Mouse (Mus musculus) liver, embryonic 15.5 days (tissue): ENCODE measurements at regions not wholly inside any gene's neighbourhood (a gene's known extent, or its start where the extent isn't known, plus 50 kb on each side); places are given as distances from the start of the nearest gene placed in this dataset.
"Not testable (repeated sequence)": the region's sequence is repeated elsewhere in the genome, so short reads cannot be mapped to it uniquely, and the experiment has no call there.

Experiments used
- ATAC-seq: fragments of 200-750 bp; cut with Nextera tagmentation; 2 replicates; pipeline ENCODE4 v1.8.0; 2017; ENCODE audit warnings: moderate number of reproducible peaks, mild to moderate bottlenecking, moderate library complexity; ENCODE audit not compliant: insufficient read depth
- H3K27ac ChIP-seq: fragments of 300-500 bp; sonication (generic); replicated peaks from 2 replicates; pipeline ENCODE4 v1.5.1; 2015; ENCODE audit warnings: mild to moderate bottlenecking, inconsistent platforms
- H3K27me3 ChIP-seq: fragments of 300-500 bp; sonication (generic); 2 replicates; pipeline ENCODE4 v1.6.1; 2015; ENCODE audit warnings: mild to moderate bottlenecking, inconsistent platforms
- H3K36me3 ChIP-seq: fragments of 300-500 bp; sonication (generic); replicated peaks from 2 replicates; pipeline ENCODE4 v1.6.1; 2015; ENCODE audit warnings: moderate library complexity, mild to moderate bottlenecking, inconsistent platforms
- H3K4me1 ChIP-seq: fragments of 300-500 bp; sonication (generic); replicated peaks from 2 replicates; pipeline ENCODE4 v1.6.1; 2015; ENCODE audit warnings: inconsistent platforms
- H3K4me2 ChIP-seq: fragments of 300-500 bp; sonication (generic); 2 replicates; pipeline ENCODE4 v1.6.1; 2015; ENCODE audit warnings: moderate library complexity, mild to moderate bottlenecking, inconsistent platforms
- H3K4me3 ChIP-seq: fragments of 300-500 bp; sonication (generic); replicated peaks from 2 replicates; pipeline ENCODE4 v1.5.1; 2015; ENCODE audit warnings: mild to moderate bottlenecking, inconsistent platforms
- H3K9ac ChIP-seq: fragments of 300-500 bp; sonication (generic); 2 replicates; pipeline ENCODE4 v1.6.1; 2015; ENCODE audit warnings: moderate library complexity, mild to moderate bottlenecking, inconsistent platforms
- H3K9me3 ChIP-seq: fragments of 300-500 bp; sonication (generic); replicated peaks from 2 replicates; pipeline ENCODE4 v1.6.1; 2016; ENCODE audit warnings: inconsistent platforms
- WGBS: fragments of 180-500 bp; shearing (Covaris S2); methylation state at CpG from one replicate; pipeline ENCODE4 v1.1.7; 2015; ENCODE audit warnings: mixed read lengths; ENCODE audit not compliant: insufficient replicate concordance; 5-methylcytosine and 5-hydroxymethylcytosine counted together

GRCm38 (mm10) chr16:12700088-12700487 lies 409.4 kb upstream of the Ercc4 start:
- no peaks in the 10 kb centered on the region for H3K36me3 ChIP-seq
- H3K27me3 ChIP-seq = no peaks in the 10 kb centered on the region
- H3K4me1 ChIP-seq = peaks cover 3% of the 10 kb centered on the region; the same call in 1 of the 2 replicates
- no peak for ATAC-seq
- WGBS = 77% methylated on average over 10 of the region's 10 CpGs
- no peak overlapping the region for H3K9ac ChIP-seq
- H3K9me3 ChIP-seq = no peaks in the 10 kb centered on the region
- no peak overlapping the region for H3K4me2 ChIP-seq
- H3K27ac ChIP-seq = no peak overlapping the region
- no peak overlapping the region for H3K4me3 ChIP-seq

- 69% methylated on average over 9 of the region's 9 CpGs for WGBS
- ATAC-seq = peak; percentile 88
- no peaks in the 10 kb centered on the region; the same call in 1 of the 2 replicates for H3K4me1 ChIP-seq
- no peaks in the 10 kb centered on the region for H3K36me3 ChIP-seq
- no peaks in the 10 kb centered on the region for H3K27me3 ChIP-seq
- H3K4me3 ChIP-seq = no peak overlapping the region
- H3K4me2 ChIP-seq = no peak overlapping the region
- no peak overlapping the region for H3K9ac ChIP-seq
- H3K27ac ChIP-seq = peak overlapping the region; percentile 41; the same call in 1 of the 2 replicates
- H3K9me3 ChIP-seq = no peaks in the 10 kb centered on the region
Measured at GRCm38 (mm10) chr16:12703818-12704590, 405.5 kb upstream of the Ercc4 start.

- H3K4me1 ChIP-seq = no peaks in the 10 kb centered on the region
- no peaks in the 10 kb centered on the region for H3K9me3 ChIP-seq
- no peaks in the 10 kb centered on the region for H3K27me3 ChIP-seq
- no peak overlapping the region for H3K4me3 ChIP-seq
- no peaks in the 10 kb centered on the region for H3K36me3 ChIP-seq
- no peak for ATAC-seq
- no peak overlapping the region for H3K9ac ChIP-seq
- no peak overlapping the region for H3K27ac ChIP-seq
- no peak overlapping the region for H3K4me2 ChIP-seq
Measured at GRCm38 (mm10) chr16:12706907-12707306, 402.6 kb upstream of the Ercc4 start.

DNA sequence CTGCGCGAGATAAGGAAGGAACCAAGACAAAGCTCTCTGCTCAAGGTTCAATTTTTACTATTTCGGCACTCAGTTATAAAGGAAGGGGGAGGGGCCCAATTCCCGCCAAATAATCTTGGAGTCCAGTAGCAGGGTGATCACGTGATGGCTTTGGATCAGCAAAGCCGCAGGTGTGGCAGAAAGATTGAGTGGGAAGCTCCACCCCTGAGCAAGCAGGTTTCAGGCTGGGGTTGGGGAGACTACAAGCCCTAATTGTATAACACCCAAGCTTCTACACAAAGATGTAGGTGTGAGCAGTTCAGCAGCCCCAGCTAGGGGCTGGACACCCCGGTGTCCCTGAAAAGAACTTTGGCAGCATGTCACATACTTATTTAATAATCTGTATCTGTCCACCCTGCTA lies 388.1 kb upstream of the Ercc4 start:
- H3K36me3 ChIP-seq, ATAC-seq: not testable (repeated sequence)
- 60% methylated on average over 7 of the region's 7 CpGs for WGBS

DNA sequence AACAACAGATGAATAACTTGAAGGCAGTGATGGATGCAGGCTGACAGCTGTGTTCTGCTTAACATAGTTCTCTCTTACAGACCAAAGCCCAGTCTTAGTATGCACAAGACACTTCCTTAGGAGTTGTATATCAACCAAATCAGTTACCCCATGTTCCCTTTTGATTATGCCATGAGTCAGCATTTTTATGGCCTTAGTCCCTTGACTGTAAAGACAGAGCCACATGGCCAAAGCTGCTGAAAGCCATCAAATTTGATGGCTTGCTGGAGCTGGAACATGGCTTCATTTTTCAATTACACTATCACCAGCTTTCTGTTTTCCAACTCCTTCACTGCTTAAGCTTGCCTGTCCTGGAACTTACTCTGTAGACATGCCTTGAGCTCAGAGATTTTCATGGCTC lies 383.4 kb upstream of the Ercc4 start:
- no peak overlapping the region for H3K4me3 ChIP-seq
- no peaks in the 10 kb centered on the region for H3K36me3 ChIP-seq
- H3K4me2 ChIP-seq = no peak overlapping the region
- H3K27me3 ChIP-seq = no peaks in the 10 kb centered on the region
- no peak overlapping the region for H3K9ac ChIP-seq
- H3K27ac ChIP-seq = no peak overlapping the region
- H3K9me3 ChIP-seq = no peaks in the 10 kb centered on the region
- no peaks in the 10 kb centered on the region for H3K4me1 ChIP-seq
- no peak for ATAC-seq

More for the DNA sequence above, 388.1 kb upstream of the Ercc4 start:
- H3K4me2 ChIP-seq, H3K9ac ChIP-seq, H3K4me3 ChIP-seq, H3K27me3 ChIP-seq, H3K27ac ChIP-seq, H3K9me3 ChIP-seq, H3K4me1 ChIP-seq: not testable (repeated sequence)

DNA sequence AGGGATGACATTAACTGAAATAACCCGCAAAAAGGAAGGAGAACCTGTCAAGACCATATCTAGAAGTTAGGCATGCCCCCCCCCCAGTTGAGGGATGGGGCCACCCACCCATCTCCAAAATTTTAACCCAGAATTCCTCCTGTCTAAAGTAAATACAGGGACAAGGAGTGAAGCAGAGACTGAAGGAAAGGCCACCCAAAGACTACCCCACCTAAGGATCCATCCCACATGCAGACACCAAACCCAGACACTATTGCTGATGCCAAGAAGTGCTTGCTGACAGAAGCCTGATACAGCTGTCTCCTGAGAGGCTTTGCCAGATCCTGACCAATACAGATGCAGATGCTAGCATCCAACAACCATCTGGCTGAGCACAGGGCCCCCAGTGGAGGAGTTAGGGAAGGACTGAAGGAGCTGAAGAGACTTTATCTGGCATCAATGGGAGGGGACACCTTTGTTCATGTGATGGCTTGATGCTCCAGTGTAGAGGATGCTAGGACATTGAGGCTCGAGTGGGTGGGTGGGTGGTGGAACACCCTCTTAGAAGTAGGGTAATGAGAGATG lies 379.2 kb upstream of the Ercc4 start:
- not testable (repeated sequence) for H3K4me1 ChIP-seq, ATAC-seq, H3K36me3 ChIP-seq, H3K27ac ChIP-seq, H3K9ac ChIP-seq, H3K4me3 ChIP-seq, H3K9me3 ChIP-seq, H3K27me3 ChIP-seq, H3K4me2 ChIP-seq
- 43% methylated on average over 2 of the region's 2 CpGs for WGBS

- 57% methylated on average over 2 of the region's 2 CpGs for WGBS
- H3K9ac ChIP-seq = no peak overlapping the region
- H3K4me1 ChIP-seq = no peaks in the 10 kb centered on the region
Measured at GRCm38 (mm10) chr16:12731588-12731987, 377.9 kb upstream of the Ercc4 start.

DNA sequence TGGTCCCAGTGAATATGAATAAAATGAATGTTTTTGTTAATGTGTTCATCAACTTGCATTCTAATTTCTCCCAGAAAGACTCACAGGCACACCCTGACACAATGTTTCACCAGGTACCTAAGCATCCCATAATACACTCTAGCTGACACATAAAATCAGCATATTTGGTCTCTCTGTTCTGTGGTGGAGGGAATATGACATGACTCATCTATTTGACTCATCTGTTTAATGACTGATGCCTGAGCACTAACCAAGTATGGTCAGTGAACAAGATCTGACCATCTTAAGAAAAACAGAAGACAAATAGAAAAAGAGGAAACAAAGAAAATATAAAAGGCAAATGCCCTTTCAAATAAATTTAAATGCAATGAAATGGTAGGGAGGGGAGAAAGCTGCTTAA lies 367.0 kb upstream of the Ercc4 start:
- no peaks in the 10 kb centered on the region for H3K27me3 ChIP-seq
- no peaks in the 10 kb centered on the region for H3K9me3 ChIP-seq
- H3K4me2 ChIP-seq = no peak overlapping the region
- ATAC-seq = no peak
- no peak overlapping the region for H3K9ac ChIP-seq
- no peak overlapping the region for H3K27ac ChIP-seq
- H3K4me1 ChIP-seq = no peaks in the 10 kb centered on the region
- no peak overlapping the region for H3K4me3 ChIP-seq
- H3K36me3 ChIP-seq = no peaks in the 10 kb centered on the region

More at GRCm38 (mm10) chr16:12731588-12731987, 377.9 kb upstream of the Ercc4 start:
- H3K27ac ChIP-seq = no peak overlapping the region
- H3K36me3 ChIP-seq = no peaks in the 10 kb centered on the region
- no peak for ATAC-seq
- no peaks in the 10 kb centered on the region for H3K9me3 ChIP-seq
- H3K4me2 ChIP-seq = no peak overlapping the region
- no peaks in the 10 kb centered on the region for H3K27me3 ChIP-seq
- H3K4me3 ChIP-seq = no peak overlapping the region

- ATAC-seq = no peak
- no peak overlapping the region for H3K4me3 ChIP-seq
- H3K27ac ChIP-seq = no peak overlapping the region
- no peaks in the 10 kb centered on the region for H3K27me3 ChIP-seq
- no peaks in the 10 kb centered on the region for H3K9me3 ChIP-seq
- H3K36me3 ChIP-seq = no peaks in the 10 kb centered on the region
- 70% methylated on average over 3 of the region's 3 CpGs for WGBS
- no peaks in the 10 kb centered on the region for H3K4me1 ChIP-seq
- no peak overlapping the region for H3K9ac ChIP-seq
- H3K4me2 ChIP-seq = no peak overlapping the region
Measured at GRCm38 (mm10) chr16:12753181-12753580, 356.3 kb upstream of the Ercc4 start.

DNA sequence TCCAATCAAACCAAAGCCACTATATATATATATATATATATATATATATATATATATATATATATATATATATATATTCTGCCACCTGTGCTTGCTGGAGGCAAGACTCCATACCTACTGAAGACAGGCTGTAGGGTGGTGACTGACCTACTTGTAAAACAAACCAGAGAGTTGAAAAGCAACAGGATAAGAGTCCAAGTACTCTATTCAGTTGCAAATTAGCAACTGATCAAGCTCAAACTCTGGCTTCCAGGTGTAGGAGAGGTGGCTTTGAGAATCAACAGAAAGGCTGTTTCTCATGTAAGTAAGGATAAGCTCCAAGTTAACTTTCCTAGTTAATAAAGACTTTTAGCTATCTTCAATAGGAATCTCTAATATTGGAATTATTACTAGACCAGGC lies 355.1 kb upstream of the Ercc4 start:
- H3K9me3 ChIP-seq = no peaks in the 10 kb centered on the region
- H3K27me3 ChIP-seq = no peaks in the 10 kb centered on the region
- H3K4me3 ChIP-seq = no peak overlapping the region
- H3K4me2 ChIP-seq = no peak overlapping the region
- H3K9ac ChIP-seq = no peak overlapping the region
- ATAC-seq = no peak
- H3K4me1 ChIP-seq = no peaks in the 10 kb centered on the region
- H3K27ac ChIP-seq = no peak overlapping the region
- no peaks in the 10 kb centered on the region for H3K36me3 ChIP-seq

DNA sequence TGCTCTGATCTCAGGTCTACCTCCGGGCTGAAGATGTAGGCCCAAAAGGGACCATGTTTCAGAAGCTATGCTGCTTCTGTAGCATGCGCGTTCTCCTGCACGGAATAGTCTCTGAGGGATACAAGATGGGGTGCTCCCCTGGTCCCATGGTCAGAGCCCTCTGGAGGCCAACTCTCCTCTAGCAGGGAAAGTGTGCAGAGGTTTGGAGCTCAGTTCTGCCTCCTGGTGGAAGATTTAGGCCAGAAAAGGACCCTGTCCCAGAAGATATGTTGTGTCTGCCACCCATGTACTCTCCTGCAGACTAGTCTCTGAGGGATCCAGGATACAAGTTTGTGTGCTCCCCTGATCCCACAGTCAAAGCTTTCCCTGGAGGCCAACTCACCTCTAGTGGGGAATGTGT lies 350.9 kb upstream of the Ercc4 start:
- no peak for ATAC-seq
- Histone ChIP-seq H3K4me2 (no peak overlapping the region), H3K27ac (no peak overlapping the region), H3K27me3 (no peaks in the 10 kb centered on the region), H3K36me3 (no peaks in the 10 kb centered on the region), H3K4me3 (no peak overlapping the region), H3K4me1 (no peaks in the 10 kb centered on the region), H3K9ac (no peak overlapping the region), H3K9me3 (no peaks in the 10 kb centered on the region)
- WGBS = 66% methylated on average over 4 of the region's 4 CpGs

GRCm38 (mm10) chr16:12764166-12764565 lies 345.3 kb upstream of the Ercc4 start:
- Histone ChIP-seq H3K4me1 (no peaks in the 10 kb centered on the region), H3K4me3 (no peak overlapping the region), H3K9ac (no peak overlapping the region), H3K9me3 (no peaks in the 10 kb centered on the region), H3K27ac (no peak overlapping the region), H3K36me3 (no peaks in the 10 kb centered on the region), H3K27me3 (no peaks in the 10 kb centered on the region), H3K4me2 (no peak overlapping the region)
- 65% methylated on average over 1 of the region's 1 CpGs for WGBS
- no peak for ATAC-seq
